Mouse (Mus musculus) small intestine, adult 2 months (tissue): ENCODE measurements around the gene Prkd1.

ENCODE experiments used
- CTCF ChIP-seq: fragments of 200-500 bp; IDR thresholded peaks from 2 replicates; pipeline ENCODE4 v1.5.1; 2012; ENCODE audit warnings: low read depth, mild to moderate bottlenecking, control low read depth, inconsistent platforms, low read length, moderate library complexity, mixed read lengths; ENCODE audit not compliant: insufficient replicate concordance, insufficient read length; ENCODE audit errors: extremely low read depth
- POLR2A ChIP-seq: fragments of 200-500 bp; IDR thresholded peaks from 2 replicates; pipeline ENCODE4 v1.6.1; 2012; ENCODE audit warnings: low read depth, mild to moderate bottlenecking, control low read depth, inconsistent platforms, low read length, moderate library complexity

- TF ChIP-seq CTCF (no peak), POLR2A (no peak)
These were observed 169.1 kb downstream of the Prkd1 start for GRCm38 (mm10) chr12:50479784-50480183.
